Mouse (Mus musculus) kidney, embryonic 15.5 days (tissue): ENCODE measurements around the gene Hdhd5. TPM values are rescaled to one million over a fixed set of nuclear protein-coding genes. Genes with fewer than 3 reads are reported as not detected.

Experiments
- ATAC-seq: fragments of 200-750 bp; cut with Nextera tagmentation; replicated peaks from 2 replicates; pipeline ENCODE4 v1.8.0; 2017; ENCODE audit warnings: moderate TSS enrichment; ENCODE audit not compliant: low FRiP score
- H3K27ac ChIP-seq: fragments of 300-500 bp; sonication (generic); 2 replicates; pipeline ENCODE4 v1.5.1; 2015; ENCODE audit warnings: mild to moderate bottlenecking, inconsistent platforms
- H3K27me3 ChIP-seq: fragments of 300-500 bp; sonication (generic); 2 replicates; pipeline ENCODE4 v1.6.1; 2015; ENCODE audit warnings: inconsistent platforms
- H3K36me3 ChIP-seq: fragments of 300-500 bp; sonication (generic); 2 replicates; pipeline ENCODE4 v1.6.1; 2015; ENCODE audit warnings: inconsistent platforms
- H3K4me1 ChIP-seq: fragments of 300-500 bp; sonication (generic); 2 replicates; pipeline ENCODE4 v1.6.1; 2015; ENCODE audit warnings: inconsistent platforms
- H3K4me2 ChIP-seq: fragments of 300-500 bp; sonication (generic); 2 replicates; pipeline ENCODE4 v1.6.1; 2015; ENCODE audit warnings: moderate library complexity, mild to moderate bottlenecking, inconsistent platforms
- H3K4me3 ChIP-seq: fragments of 300-500 bp; sonication (generic); replicated peaks from 2 replicates; pipeline ENCODE4 v1.5.1; 2015; ENCODE audit warnings: mild to moderate bottlenecking, inconsistent platforms
- H3K9ac ChIP-seq: fragments of 300-500 bp; sonication (generic); 2 replicates; pipeline ENCODE4 v1.6.1; 2015; ENCODE audit warnings: mild to moderate bottlenecking, inconsistent platforms
- H3K9me3 ChIP-seq: fragments of 300-500 bp; sonication (generic); replicated peaks from 2 replicates; pipeline ENCODE4 v1.6.1; 2016; ENCODE audit warnings: inconsistent platforms
- WGBS: fragments of 180-500 bp; shearing (Covaris S2); methylation state at CpG from one replicate; pipeline ENCODE4 v1.1.7; 2015; ENCODE audit warnings: mixed read lengths; 5-methylcytosine and 5-hydroxymethylcytosine counted together
- polyA plus RNA-seq: library from polyadenylated mRNA; unstranded; fragments of >200 nt; fragmentation: Nextera tagmentation; extraction: Ambion mirVana; gene quantifications from 2 replicates; pipeline ENCODE4 v1.2.1, GENCODE M21; 2015

Gene Hdhd5
- polyA plus RNA-seq, 1 experiment from 2014 or later = 19.8 TPM

- Histone ChIP-seq H3K4me1 (no peaks in the 10 kb centered on the region), H3K27ac (no peak overlapping the region), H3K4me3 (no peak overlapping the region), H3K36me3 (no peaks in the 10 kb centered on the region), H3K4me2 (no peak overlapping the region), H3K9me3 (no peaks in the 10 kb centered on the region), H3K27me3 (no peaks in the 10 kb centered on the region), H3K9ac (no peak overlapping the region)
- ATAC-seq = no peak
- 59% methylated on average over 1 of the region's 1 CpGs for WGBS
Observed at GRCm38 (mm10) chr6:120555152-120555551, 24.0 kb upstream of the Hdhd5 start.

GRCm38 (mm10) chr6:120550173-120550572 lies 19.1 kb upstream of the Hdhd5 start:
- 28% methylated on average over 2 of the region's 2 CpGs for WGBS
- Histone ChIP-seq H3K4me1 (no peaks in the 10 kb centered on the region), H3K36me3 (no peaks in the 10 kb centered on the region), H3K27ac (no peak overlapping the region), H3K9me3 (no peaks in the 10 kb centered on the region), H3K4me3 (no peak overlapping the region), H3K9ac (no peak overlapping the region), H3K4me2 (no peak overlapping the region), H3K27me3 (no peaks in the 10 kb centered on the region)
- no peak for ATAC-seq

- Histone ChIP-seq H3K36me3 (no peaks in the 10 kb centered on the region), H3K9me3 (no peaks in the 10 kb centered on the region), H3K9ac (no peak overlapping the region), H3K4me3 (no peak overlapping the region), H3K4me1 (no peaks in the 10 kb centered on the region), H3K27ac (no peak overlapping the region), H3K27me3 (no peaks in the 10 kb centered on the region), H3K4me2 (no peak overlapping the region)
- WGBS = 95% methylated on average over 3 of the region's 3 CpGs
- no peak for ATAC-seq
Observed at GRCm38 (mm10) chr6:120548581-120548980, 17.5 kb upstream of the Hdhd5 start.

- Histone ChIP-seq H3K4me1 (no peaks in the 10 kb centered on the region), H3K27me3 (no peaks in the 10 kb centered on the region), H3K36me3 (no peaks in the 10 kb centered on the region), H3K9ac (no peak overlapping the region), H3K27ac (no peak overlapping the region), H3K9me3 (no peaks in the 10 kb centered on the region), H3K4me2 (no peak overlapping the region), H3K4me3 (no peak overlapping the region)
- WGBS = 82% methylated on average over 4 of the region's 4 CpGs
- no peak for ATAC-seq
Observed at GRCm38 (mm10) chr6:120546973-120547372, 15.9 kb upstream of the Hdhd5 start.

- Histone ChIP-seq H3K9me3 (no peaks in the 10 kb centered on the region), H3K4me3 (no peak overlapping the region), H3K4me2 (no peak overlapping the region), H3K36me3 (no peaks in the 10 kb centered on the region), H3K27ac (no peak overlapping the region), H3K4me1 (0 out of 2 replicates have a peak, but pooled peaks cover 1% of the 10 kb centered on the region), H3K27me3 (no peaks in the 10 kb centered on the region), H3K9ac (no peak overlapping the region)
- WGBS = 91% methylated on average over 3 of the region's 3 CpGs
- no peak for ATAC-seq
Observed at GRCm38 (mm10) chr6:120546292-120546691, 15.2 kb upstream of the Hdhd5 start.

- no peaks in the 10 kb centered on the region for H3K36me3 ChIP-seq
- H3K9ac ChIP-seq = no peak overlapping the region
- H3K4me3 ChIP-seq = no peak overlapping the region
- no peak overlapping the region for H3K4me2 ChIP-seq
- ATAC-seq = no peak
- H3K27ac ChIP-seq = no peak overlapping the region
- no peaks in the 10 kb centered on the region for H3K9me3 ChIP-seq
- peaks cover 14% of the 10 kb centered on the region for H3K4me1 ChIP-seq
- 44% methylated on average over 1 of the region's 1 CpGs for WGBS
- H3K27me3 ChIP-seq = no peaks in the 10 kb centered on the region
Observed at GRCm38 (mm10) chr6:120542061-120542460, 10.9 kb upstream of the Hdhd5 start.

- H3K36me3 ChIP-seq = no peaks in the 10 kb centered on the region
- 17% methylated on average over 2 of the region's 2 CpGs for WGBS
- H3K27ac ChIP-seq = no peak overlapping the region
- no peak for ATAC-seq
- no peaks in the 10 kb centered on the region for H3K9me3 ChIP-seq
- H3K9ac ChIP-seq = no peak overlapping the region
- H3K4me2 ChIP-seq = no peak overlapping the region
- H3K27me3 ChIP-seq = no peaks in the 10 kb centered on the region
- H3K4me3 ChIP-seq = no peak overlapping the region
- H3K4me1 ChIP-seq = peaks cover 14% of the 10 kb centered on the region
Observed at GRCm38 (mm10) chr6:120541386-120541785, 10.3 kb upstream of the Hdhd5 start.

GRCm38 (mm10) chr6:120539781-120540231 lies 8.7 kb upstream of the Hdhd5 start:
- no peak overlapping the region for H3K27ac ChIP-seq

GRCm38 (mm10) chr6:120539132-120539759 lies 8.1 kb upstream of the Hdhd5 start:
- Histone ChIP-seq H3K27ac (no peak overlapping the region), H3K4me1 (peaks cover 14% of the 10 kb centered on the region), H3K9me3 (no peaks in the 10 kb centered on the region), H3K4me2 (peak overlapping the region; percentile 65), H3K9ac (peak overlapping the region; percentile 37; the same call in 1 of the 2 replicates), H3K27me3 (no peaks in the 10 kb centered on the region), H3K4me3 (peak overlapping the region; percentile 37), H3K36me3 (no peaks in the 10 kb centered on the region)
- 3% methylated on average over 16 of the region's 16 CpGs for WGBS
- peak; percentile 92 for ATAC-seq

More at GRCm38 (mm10) chr6:120539781-120540231, 8.7 kb upstream of the Hdhd5 start:
- WGBS = 28% methylated on average over 10 of the region's 10 CpGs
- no peaks in the 10 kb centered on the region for H3K36me3 ChIP-seq
- H3K27me3 ChIP-seq = no peaks in the 10 kb centered on the region
- H3K9ac ChIP-seq = no peak overlapping the region
- H3K4me1 ChIP-seq = peaks cover 14% of the 10 kb centered on the region
- ATAC-seq = peak; percentile 10; the same call in 1 of the 2 replicates
- H3K4me2 ChIP-seq = 0 out of 2 replicates have a peak overlapping the region, but pooled peaks have one; percentile 65
- H3K4me3 ChIP-seq = no peak overlapping the region
- H3K9me3 ChIP-seq = no peaks in the 10 kb centered on the region

GRCm38 (mm10) chr6:120536337-120536736 lies 5.2 kb upstream of the Hdhd5 start:
- 0 out of 2 replicates have a peak, but pooled peaks cover 3% of the 10 kb centered on the region for H3K27me3 ChIP-seq
- H3K27ac ChIP-seq = no peak overlapping the region
- H3K4me3 ChIP-seq = no peak overlapping the region
- peaks cover 15% of the 10 kb centered on the region for H3K4me1 ChIP-seq
- H3K36me3 ChIP-seq = no peaks in the 10 kb centered on the region
- no peak overlapping the region for H3K9ac ChIP-seq
- ATAC-seq = no peak
- WGBS = 75% methylated on average over 2 of the region's 2 CpGs
- H3K9me3 ChIP-seq = no peaks in the 10 kb centered on the region
- no peak overlapping the region for H3K4me2 ChIP-seq

- 84% methylated on average over 1 of the region's 1 CpGs for WGBS
- no peak for ATAC-seq
- H3K27ac ChIP-seq = no peak overlapping the region
- H3K9ac ChIP-seq = no peak overlapping the region
- peaks cover 19% of the 10 kb centered on the region for H3K4me1 ChIP-seq
- H3K36me3 ChIP-seq = no peaks in the 10 kb centered on the region
- H3K4me2 ChIP-seq = no peak overlapping the region
- no peaks in the 10 kb centered on the region for H3K9me3 ChIP-seq
- H3K4me3 ChIP-seq = no peak overlapping the region
- H3K27me3 ChIP-seq = 0 out of 2 replicates have a peak, but pooled peaks cover 3% of the 10 kb centered on the region
Observed at GRCm38 (mm10) chr6:120532594-120532993, 1.5 kb upstream of the Hdhd5 start.

- ATAC-seq = no peak
- Histone ChIP-seq H3K27me3 (0 out of 2 replicates have a peak, but pooled peaks cover 3% of the 10 kb centered on the region), H3K4me3 (no peak overlapping the region), H3K9ac (no peak overlapping the region), H3K36me3 (0 out of 2 replicates have a peak, but pooled peaks cover 7% of the 10 kb centered on the region), H3K4me2 (no peak overlapping the region), H3K27ac (no peak overlapping the region), H3K9me3 (no peaks in the 10 kb centered on the region), H3K4me1 (peaks cover 19% of the 10 kb centered on the region)
- 64% methylated on average over 4 of the region's 4 CpGs for WGBS
Observed at GRCm38 (mm10) chr6:120529123-120529522, 2.0 kb downstream of the Hdhd5 start.
